Mouse (Mus musculus) CH12.LX (cell line): ENCODE data around the gene Gm20547. TPM values are rescaled to one million over a fixed set of nuclear protein-coding genes. Genes with fewer than 3 reads are reported as not detected.

Experiments used
- DNase-seq: peaks from one replicate; pipeline ENCODE4 v3.0.0-alpha.2; 2013; ENCODE audit errors: extremely low read depth
- H3K27ac ChIP-seq: 2 replicates; pipeline ENCODE4 v1.5.1; 2012; ENCODE audit warnings: low read depth, mild to moderate bottlenecking, control low read depth, moderate library complexity; ENCODE audit not compliant: insufficient read depth
- H3K27me3 ChIP-seq: replicated peaks from 2 replicates; pipeline ENCODE3; 2012; ENCODE audit warnings: inconsistent platforms
- H3K36me3 ChIP-seq, 2 experiments: replicated peaks in 1 of 2; 2 replicates each; pipeline versions ENCODE3 to v1.6.1; 2012; ENCODE audit warnings: inconsistent platforms in 1 of 2, low read length in 1 of 2, mild to moderate bottlenecking in 1 of 2, mixed read lengths in 1 of 2, moderate library complexity in 1 of 2; ENCODE audit not compliant: control insufficient read depth in 1 of 2, insufficient read depth in 1 of 2
- H3K4me1 ChIP-seq, 2 experiments: 2 replicates each; pipeline ENCODE4 v1.6.1; 2012; ENCODE audit warnings: inconsistent platforms in 1 of 2, moderate library complexity in 1 of 2; ENCODE audit not compliant: insufficient read depth in 2 of 2, control insufficient read depth in 1 of 2
- H3K4me2 ChIP-seq: 2 replicates; pipeline ENCODE4 v1.6.1; 2012; ENCODE audit warnings: low read depth, mild to moderate bottlenecking, control low read depth; ENCODE audit not compliant: poor library complexity, insufficient read depth, severe bottlenecking
- H3K4me3 ChIP-seq, 3 experiments: fragments of 150-350 bp in 1 of 3; sonication (generic) in 1 of 3; replicated peaks in 1 of 3; 2 replicates each; pipeline versions ENCODE3 to v1.5.1; 2011 to 2012; ENCODE audit warnings: low read depth in 2 of 3, low read length in 2 of 3, mild to moderate bottlenecking in 2 of 3, moderate library complexity in 2 of 3, control low read depth in 1 of 3, improper control_type of control experiment in 1 of 3, inconsistent platforms in 1 of 3, mixed read lengths in 1 of 3; ENCODE audit not compliant: poor library complexity in 1 of 3
- H3K79me2 ChIP-seq: replicated peaks from 2 replicates; pipeline ENCODE4 v1.6.1; 2012; ENCODE audit warnings: mild to moderate bottlenecking, moderate library complexity; ENCODE audit not compliant: control insufficient read depth, poor library complexity, insufficient read depth, severe bottlenecking; ENCODE audit errors: extremely low read depth
- H3K9ac ChIP-seq: 2 replicates; pipeline ENCODE4 v1.6.1; 2012; ENCODE audit warnings: low read depth, mild to moderate bottlenecking, control low read depth, moderate library complexity; ENCODE audit not compliant: insufficient read depth
- H3K9me3 ChIP-seq: replicated peaks from 2 replicates; pipeline ENCODE3; 2012; ENCODE audit warnings: low read length, inconsistent platforms, mixed read lengths
- CHD1 ChIP-seq: IDR thresholded peaks from 2 replicates; pipeline ENCODE4 v1.6.1; 2012; ENCODE audit warnings: low read depth, low read length, improper control_type of control experiment, inconsistent platforms
- CTCF ChIP-seq, 2 experiments: IDR thresholded peaks in 1 of 2; conservative IDR thresholded peaks in 1 of 2; 2 replicates each; pipeline ENCODE4 v1.5.1; 2011 to 2012; ENCODE audit warnings: low read depth in 2 of 2, low read length in 2 of 2, improper control_type of control experiment in 1 of 2, inconsistent platforms in 1 of 2, mild to moderate bottlenecking in 1 of 2, moderate library complexity in 1 of 2
- E2F4 ChIP-seq: IDR thresholded peaks from 2 replicates; pipeline ENCODE4 v1.6.1; 2011; ENCODE audit warnings: low read depth, low read length, improper control_type of control experiment; ENCODE audit not compliant: insufficient replicate concordance
- ELF1 ChIP-seq: IDR thresholded peaks from 2 replicates; pipeline ENCODE4 v1.6.1; 2014; ENCODE audit warnings: low read depth, mild to moderate bottlenecking, inconsistent platforms, low read length, improper control_type of control experiment
- GABPA ChIP-seq: IDR thresholded peaks from 2 replicates; pipeline ENCODE4 v1.6.1; 2012; ENCODE audit warnings: low read depth, low read length, improper control_type of control experiment, inconsistent platforms; ENCODE audit not compliant: insufficient replicate concordance
- JUN ChIP-seq: IDR thresholded peaks from 2 replicates; pipeline ENCODE4 v1.6.1; 2011; ENCODE audit warnings: low read depth, mild to moderate bottlenecking, low read length, improper control_type of control experiment, moderate library complexity; ENCODE audit not compliant: insufficient read depth
- KAT2A ChIP-seq: IDR thresholded peaks from 2 replicates; pipeline ENCODE4 v1.6.1; 2012; ENCODE audit warnings: low read length, improper control_type of control experiment, inconsistent platforms; ENCODE audit not compliant: insufficient replicate concordance
- MEF2A ChIP-seq: IDR thresholded peaks from 2 replicates; pipeline ENCODE4 v1.6.1; 2014; ENCODE audit warnings: low read depth, mild to moderate bottlenecking, inconsistent platforms, low read length, improper control_type of control experiment, borderline replicate concordance
- MXI1 ChIP-seq: IDR thresholded peaks from 2 replicates; pipeline ENCODE4 v1.6.1; 2011; ENCODE audit warnings: mild to moderate bottlenecking, low read depth, low read length, improper control_type of control experiment
- NELFE ChIP-seq: IDR thresholded peaks from 2 replicates; pipeline ENCODE4 v1.6.1; 2011; ENCODE audit warnings: low read depth, low read length, improper control_type of control experiment
- POLR2AphosphoS2 ChIP-seq: IDR thresholded peaks from 2 replicates; pipeline ENCODE4 v1.6.1; 2011; ENCODE audit warnings: low read depth, low read length, improper control_type of control experiment
- RAD21 ChIP-seq: IDR thresholded peaks from 2 replicates; pipeline ENCODE4 v1.6.1; 2011; ENCODE audit warnings: low read depth, mild to moderate bottlenecking, low read length, improper control_type of control experiment, moderate library complexity
- RCOR1 ChIP-seq: conservative IDR thresholded peaks from 2 replicates; pipeline ENCODE4 v1.6.1; 2012; ENCODE audit warnings: low read depth, mild to moderate bottlenecking, inconsistent platforms, low read length, improper control_type of control experiment
- SIN3A ChIP-seq: IDR thresholded peaks from 2 replicates; pipeline ENCODE4 v1.6.1; 2012; ENCODE audit warnings: low read length, improper control_type of control experiment, inconsistent platforms
- USF2 ChIP-seq: conservative IDR thresholded peaks from 2 replicates; pipeline ENCODE4 v1.6.1; 2011; ENCODE audit warnings: low read depth, low read length, improper control_type of control experiment
- ZKSCAN1 ChIP-seq: IDR thresholded peaks from 2 replicates; pipeline ENCODE4 v1.6.1; 2012; ENCODE audit warnings: low read depth, inconsistent platforms, low read length, improper control_type of control experiment, borderline replicate concordance
- dilution Hi-C: fragments of 300-500 bp; cut with MboI; formaldehyde crosslinking; loops from 2 replicates; pipeline ENCODE4 v1.14.3; 2020; ENCODE audit warnings: low sequenced_read_pairs; ENCODE audit not compliant: extremely low pct_unique_long_range_greater_than_20kb, extremely low pct_ligation_motif_present
- in situ Hi-C: fragments of 300-500 bp; cut with MboI; formaldehyde crosslinking; loops from 3 replicates; pipeline ENCODE4 v1.14.3; 2019; ENCODE audit warnings: low sequenced_read_pairs, low pct_ligation_motif_present, low pct_unique_long_range_greater_than_20kb, mixed read lengths
- polyA plus RNA-seq: library from polyadenylated mRNA; unstranded; fragments of >175 nt; gene quantifications from 2 replicates; pipeline ENCODE4 v1.2.1, GENCODE M21; 2012; ENCODE audit warnings: low read depth; ENCODE audit not compliant: insufficient read length
- total RNA-seq, 2 experiments: library from RNA; depleted of rRNA; stranded (reverse); fragments of 300-350 nt in 1 of 2; fragments of >200 nt in 1 of 2; gene quantifications; 2 replicates each; pipeline ENCODE4 v1.2.3; 2012 to 2014

The Gm20547 gene
- total and polyA plus RNA-seq, 3 experiments, result not detected

- Histone ChIP-seq H3K27ac (peak overlapping the region; percentile 28), H3K27me3 (no peaks in the 10 kb centered on the region), H3K4me1 (peaks cover 14 to 49% of the 10 kb centered on the region in 2 experiments), H3K9me3 (no peaks in the 10 kb centered on the region), H3K36me3 (peaks cover 75 to 84% of the 10 kb centered on the region in 2 experiments), H3K79me2 (no peaks in the 10 kb centered on the region), H3K9ac (no peak overlapping the region), H3K4me3 (peak overlapping the region in 1 of 3 experiments; percentile 19), H3K4me2 (no peak overlapping the region)
- no peak for DNase-seq
- in situ Hi-C loops (loop anchor here (5.0 kb wide), 1 partner anchor 54 kb away; no protein-coding TSS in a partner anchor), dilution Hi-C loops (no loop called here)
- TF ChIP-seq ELF1, result peak; percentile 59
- no peak for TF ChIP-seq ZKSCAN1
Observed at GRCm38 (mm10) chr17:34910982-34911381, 29.1 kb upstream of the Gm20547 start.

GRCm38 (mm10) chr17:34902895-34903294 is 21.1 kb upstream of the Gm20547 start:
- H3K9ac ChIP-seq, result no peak overlapping the region
- no peaks in the 10 kb centered on the region for H3K9me3 ChIP-seq
- 0 out of 4 replicates have a peak, but pooled peaks cover 0 to 6% of the 10 kb centered on the region in 2 experiments for H3K4me1 ChIP-seq
- no peak for DNase-seq
- no peaks in the 10 kb centered on the region for H3K27me3 ChIP-seq
- in situ Hi-C loops (no loop called here), dilution Hi-C loops (no loop called here)
- H3K27ac ChIP-seq, result no peak overlapping the region
- H3K4me3 ChIP-seq, result no peak overlapping the region
- no peak overlapping the region for H3K4me2 ChIP-seq
- peaks cover 51 to 64% of the 10 kb centered on the region in 2 experiments for H3K36me3 ChIP-seq
- H3K79me2 ChIP-seq, result peaks cover 17% of the 10 kb centered on the region
- no peak for TF ChIP-seq POLR2AphosphoS2
- TF ChIP-seq RCOR1, result no peak
- TF ChIP-seq E2F4, result no peak
- TF ChIP-seq SIN3A, result no peak
- TF ChIP-seq NELFE, result no peak
- no peak for TF ChIP-seq CHD1
- no peak for TF ChIP-seq CTCF (conservative IDR thresholded peaks at IDR 0.05 in 1 of 2, IDR thresholded peaks at IDR 0.05 in 1 of 2; ENCODE audit: low read depth in 2 of 2, low read length in 2 of 2)
- TF ChIP-seq MXI1, result no peak
- TF ChIP-seq JUN, result no peak
- no peak for TF ChIP-seq RAD21
- no peak for TF ChIP-seq MEF2A
- TF ChIP-seq KAT2A, result no peak
- TF ChIP-seq ELF1, result no peak
- TF ChIP-seq GABPA, result no peak
- TF ChIP-seq USF2, result no peak
